In genomic region chr11:120348684-120349370, GRCm38 (mm10) we compare ENCODE assay signal across 8 mouse cellular contexts. TPM values are rescaled to one million over a fixed set of nuclear protein-coding genes. Genes with fewer than 3 reads are reported as not detected.
DNase-seq lines count a peak whose midpoint lies in the region; ATAC-seq and TF ChIP-seq lines count a peak whose summit lies in the region.

No protein-coding gene starts in this region.

- H3K36me3 ChIP-seq in kidney, postnatal 0 days (ENCODE audit: insufficient read depth, low read length), result peaks cover 10% of the 10 kb centered on the region
- H3K36me3 ChIP-seq in lung, embryonic 16.5 days (ENCODE audit: control insufficient read depth, insufficient read depth, low read length), result peaks cover 14% of the 10 kb centered on the region

- ATAC-seq in kidney, postnatal 0 days (replicated peaks; ENCODE audit: low FRiP score, low read depth), result peak; percentile 16
- peak; percentile 6; the same call in 1 of the 2 replicates for ATAC-seq in lung, embryonic 16.5 days (ENCODE audit: low read depth)

- H3K4me1 ChIP-seq in kidney, postnatal 0 days (replicated peaks; ENCODE audit: insufficient read depth, low read length), result peaks cover 8% of the 10 kb centered on the region
- H3K4me1 ChIP-seq in lung, embryonic 16.5 days (replicated peaks; ENCODE audit: control insufficient read depth, insufficient read depth, low read length), result peaks cover 34% of the 10 kb centered on the region

- 2% methylated on average over 50 of the region's 53 CpGs for WGBS in kidney, postnatal 0 days
- WGBS in lung, embryonic 16.5 days, result under 1% methylated on average over 51 of the region's 53 CpGs

- H3K4me2 ChIP-seq in kidney, postnatal 0 days (ENCODE audit: low read length), result peak overlapping the region; percentile 97
- peak overlapping the region; percentile 92 for H3K4me2 ChIP-seq in lung, embryonic 16.5 days (ENCODE audit: low read depth, low read length)

- no peaks in the 10 kb centered on the region for H3K9me3 ChIP-seq in kidney, postnatal 0 days (replicated peaks; ENCODE audit: low read length)
- H3K9me3 ChIP-seq in lung, embryonic 16.5 days (ENCODE audit: control insufficient read depth, low read length), result no peaks in the 10 kb centered on the region

- no peaks in the 10 kb centered on the region for H3K27me3 ChIP-seq in kidney, postnatal 0 days (ENCODE audit: insufficient read depth, low read length)
- no peaks in the 10 kb centered on the region for H3K27me3 ChIP-seq in lung, embryonic 16.5 days (ENCODE audit: control insufficient read depth, insufficient read depth, low read depth, low read length)

- peak overlapping the region; percentile 99 for H3K9ac ChIP-seq in kidney, postnatal 0 days (ENCODE audit: low read depth, low read length)
- peak overlapping the region; percentile 97 for H3K9ac ChIP-seq in lung, embryonic 16.5 days (ENCODE audit: low read length)

- peak; percentile 58 for DNase-seq in right cerebral cortex, postnatal 14 days
- DNase-seq in right cerebral cortex, postnatal 36 days (ENCODE audit: low spot score in 2 of 2), result no peak
- peak; percentile 52 to 73 for DNase-seq in cerebellum, postnatal 25 days
- DNase-seq in heart, adult 8-10 months (ENCODE audit: low spot score), result peak; percentile 78
- peak; percentile 65 for DNase-seq in kidney, postnatal 0 days (ENCODE audit: low spot score)
- DNase-seq in ovary, postnatal 10 days (ENCODE audit: low spot score), result peak; percentile 62
- DNase-seq in yolk sac, embryonic 10.5 days (ENCODE audit: low spot score), result peak; percentile 82

- H3K4me3 ChIP-seq in kidney, postnatal 0 days (replicated peaks; ENCODE audit: low read depth, low read length), result peak overlapping the region; percentile 95
- H3K4me3 ChIP-seq in lung, embryonic 16.5 days (ENCODE audit: low read length), result peak overlapping the region; percentile 100

- no peak for TF ChIP-seq CTCF in kidney, postnatal 0 days (IDR thresholded peaks at IDR 0.05; ENCODE audit: low read depth)

- peak overlapping the region; percentile 100 for H3K27ac ChIP-seq in kidney, postnatal 0 days
- peak overlapping the region; percentile 99 for H3K27ac ChIP-seq in lung, embryonic 16.5 days (ENCODE audit: low read length)

RNA-seq across cellular contexts. Expression of gene Actg1, which starts 0.5 kb away (rescaled TPM):
- 100 to 1,000 TPM; 188 to 320 (median 251) TPM for total RNA-seq in heart, adult 8-10 months (2022)
- 2,251 and 2,404 TPM in 2 replicates for polyA plus RNA-seq in kidney, postnatal 0 days (2015; fragmentation: Nextera tagmentation; extraction: Ambion mirVana)
- 2,589 and 2,717 TPM in 2 replicates for polyA plus RNA-seq in lung, embryonic 16.5 days (2015; fragmentation: Nextera tagmentation; extraction: Ambion mirVana)

RNA-seq across cellular contexts. Expression of gene Fscn2, which starts 12.5 kb away (rescaled TPM):
- total RNA-seq in heart, adult 8-10 months (2022), result not detected
- polyA plus RNA-seq in kidney, postnatal 0 days (2015; fragmentation: Nextera tagmentation; extraction: Ambion mirVana), result 1.3 and 1.5 TPM in 2 replicates
- polyA plus RNA-seq in lung, embryonic 16.5 days (2015; fragmentation: Nextera tagmentation; extraction: Ambion mirVana), result 0.64 and 0.83 TPM in 2 replicates

RNA-seq across cellular contexts. Expression of gene Faap100, which starts 29.7 kb away (rescaled TPM):
- total RNA-seq in heart, adult 8-10 months (2022), result 10 to 100 TPM; 12.1 to 18.3 (median 13.6) TPM
- 21.9 and 26.6 TPM in 2 replicates for polyA plus RNA-seq in kidney, postnatal 0 days (2015; fragmentation: Nextera tagmentation; extraction: Ambion mirVana)
- polyA plus RNA-seq in lung, embryonic 16.5 days (2015; fragmentation: Nextera tagmentation; extraction: Ambion mirVana), result 36.7 and 41.4 TPM in 2 replicates

Comparison
In these comparisons a context has a peak if more than half of its experiments do, and no peak if none do; other contexts are left out.
1. DNase-seq: peak in right cerebral cortex, postnatal 14 days (single experiment), cerebellum, postnatal 25 days (2 of 2), heart, adult 8-10 months (single experiment), kidney, postnatal 0 days (single experiment), ovary, postnatal 10 days (single experiment) and yolk sac, embryonic 10.5 days (single experiment); none in right cerebral cortex, postnatal 36 days (0 of 2).